In the genomic region with DNA sequence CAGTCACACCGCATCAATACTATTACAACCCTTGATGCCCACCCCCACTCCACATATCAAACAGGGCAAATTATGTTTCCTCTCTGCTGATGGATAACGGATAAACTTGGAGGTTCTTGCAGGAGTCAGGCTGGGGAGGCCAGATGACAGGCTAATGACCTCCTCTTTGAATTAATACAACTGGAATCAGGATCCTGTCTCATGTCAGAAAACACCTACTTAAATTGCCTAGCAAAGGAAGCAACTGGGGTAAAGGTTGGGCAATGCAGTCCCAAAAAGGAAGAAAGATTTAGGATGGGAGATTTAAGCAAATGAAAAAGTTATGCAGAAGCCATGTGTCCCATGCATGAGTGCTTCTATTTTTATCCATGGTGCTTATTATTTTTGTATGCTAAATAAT, we compare ENCODE assay signal across 20 mouse cellular contexts.
A peak's percentile ranks its signal among the peaks of the same experiment; 100 is the strongest.
DNase-seq lines count a peak whose midpoint lies in the region; ATAC-seq and TF ChIP-seq lines count a peak whose summit lies in the region.
"Had no signal": no experiment of that assay in that cellular context is flagged by ENCODE, and none has a peak within 500 bp of the region (broad histone marks: within the 10 kb centered on the region; RNA-seq: fewer than 3 reads in every experiment).

No protein-coding gene starts in this region.

- peaks cover 3% of the 10 kb centered on the region; the same call in 1 of the 2 replicates for H3K79me2 ChIP-seq in heart, adult 2 months (replicated peaks; ENCODE audit: control insufficient read depth, insufficient read depth, low read length)

- H3K4me3 ChIP-seq in heart, embryonic 13.5 days: no peak overlapping the region
- no peak overlapping the region for H3K4me3 ChIP-seq in heart, adult 2 months
- H3K4me3 ChIP-seq in limb, embryonic 11.5 days (ENCODE audit: low read depth, low read length): no peak overlapping the region
- H3K4me3 ChIP-seq in midbrain, embryonic 13.5 days (replicated peaks): no peak overlapping the region
- H3K4me3 ChIP-seq: embryonic facial prominence, embryonic 10.5 days; forebrain, embryonic 13.5 days; gastrocnemius, adult 2 months; hindbrain, embryonic 10.5 days; hindbrain, embryonic 15.5 days had no signal

- no peak for TF ChIP-seq EP300 in heart, adult 2 months (IDR thresholded peaks at IDR 0.05; ENCODE audit: insufficient read depth, low read depth, low read length)

- TF ChIP-seq POLR2A in heart, adult 2 months (IDR thresholded peaks at IDR 0.05; ENCODE audit: insufficient read depth, low read depth, low read length): no peak

- no peak overlapping the region for H3K9ac ChIP-seq in heart, embryonic 13.5 days
- no peak overlapping the region for H3K9ac ChIP-seq in heart, adult 2 months (ENCODE audit: low read depth, low read length)
- H3K9ac ChIP-seq in limb, embryonic 11.5 days (ENCODE audit: low read length): no peak overlapping the region
- no peak overlapping the region for H3K9ac ChIP-seq in midbrain, embryonic 13.5 days (replicated peaks)
- H3K9ac ChIP-seq: forebrain, embryonic 13.5 days; forebrain, postnatal 0 days; hindbrain, embryonic 15.5 days had no signal

- peak overlapping the region; percentile 25; the same call in 1 of the 2 replicates for H3K27ac ChIP-seq in heart, embryonic 13.5 days (replicated peaks)
- H3K27ac ChIP-seq in heart, adult 2 months: no peak overlapping the region
- no peak overlapping the region for H3K27ac ChIP-seq in limb, embryonic 11.5 days (replicated peaks; ENCODE audit: low read depth, low read length)
- no peak overlapping the region for H3K27ac ChIP-seq in midbrain, embryonic 13.5 days
- H3K27ac ChIP-seq: embryonic facial prominence, embryonic 10.5 days; forebrain, embryonic 13.5 days; gastrocnemius, adult 2 months; hindbrain, embryonic 10.5 days; hindbrain, embryonic 15.5 days had no signal

- peaks cover 15% of the 10 kb centered on the region for H3K36me3 ChIP-seq in heart, embryonic 13.5 days
- peaks cover 27% of the 10 kb centered on the region for H3K36me3 ChIP-seq in heart, adult 2 months (ENCODE audit: control insufficient read depth, insufficient read depth, low read length)
- H3K36me3 ChIP-seq in limb, embryonic 11.5 days (ENCODE audit: control insufficient read depth, insufficient read depth, low read length): no peaks in the 10 kb centered on the region
- no peaks in the 10 kb centered on the region for H3K36me3 ChIP-seq in midbrain, embryonic 13.5 days
- H3K36me3 ChIP-seq: embryonic facial prominence, embryonic 10.5 days; hindbrain, embryonic 10.5 days; hindbrain, embryonic 15.5 days had no signal

- no peaks in the 10 kb centered on the region for H3K27me3 ChIP-seq in heart, embryonic 13.5 days (replicated peaks)
- H3K27me3 ChIP-seq in heart, adult 2 months (ENCODE audit: control insufficient read depth, insufficient read depth, low read length): no peaks in the 10 kb centered on the region
- no peaks in the 10 kb centered on the region for H3K27me3 ChIP-seq in limb, embryonic 11.5 days (ENCODE audit: control insufficient read depth, insufficient read depth, low read length)
- no peaks in the 10 kb centered on the region for H3K27me3 ChIP-seq in midbrain, embryonic 13.5 days
- H3K27me3 ChIP-seq: CH12.LX; forebrain, embryonic 13.5 days; hindbrain, embryonic 15.5 days had no signal

- no peak for ATAC-seq in heart, embryonic 13.5 days (ENCODE audit: extremely low read depth, insufficient number of reproducible peaks, low FRiP score, low TSS enrichment)
- peak; percentile 51; the same call in 1 of the 2 replicates for ATAC-seq in limb, embryonic 11.5 days (ENCODE audit: insufficient number of reproducible peaks, low FRiP score, low TSS enrichment, low read depth)
- ATAC-seq in midbrain, embryonic 13.5 days: no peak
- ATAC-seq: activated CD4-positive, CD25-positive, alpha-beta regulatory T cell, adult 4 months; forebrain, embryonic 13.5 days; forebrain, postnatal 0 days; Patski had no signal

- H3K4me2 ChIP-seq in heart, embryonic 13.5 days: no peak overlapping the region
- H3K4me2 ChIP-seq in limb, embryonic 11.5 days (ENCODE audit: low read depth, severe bottlenecking): no peak overlapping the region
- no peak overlapping the region for H3K4me2 ChIP-seq in midbrain, embryonic 13.5 days (replicated peaks)
- H3K4me2 ChIP-seq: forebrain, embryonic 13.5 days; heart, embryonic 11.5 days; hindbrain, embryonic 15.5 days had no signal

- intact Hi-C loops in heart, adult 2 months (cut with DNase I): no loop called here

- no peak for DNase-seq in heart, adult 2 months
- peak; percentile 85 for DNase-seq in forelimb bud, embryonic 11.5 days (ENCODE audit: low read depth, low spot score)
- peak; percentile 32 for DNase-seq in limb, embryonic 11.5 days (ENCODE audit: low spot score)
- peak; percentile 46 for DNase-seq in lung, postnatal 36 days
- DNase-seq: adrenal gland, postnatal 36 days; cerebellum, adult 2 months; cerebellum, postnatal 10 days; forebrain, postnatal 0 days; gastrocnemius, adult 2 months; heart, adult 18-20 months had no signal

- 75% methylated on average over 2 of the region's 2 CpGs for WGBS in heart, embryonic 13.5 days
- 64% methylated on average over 2 of the region's 2 CpGs for WGBS in heart, adult 2 months
- WGBS in limb, embryonic 11.5 days: 17% methylated on average over 2 of the region's 2 CpGs
- WGBS in midbrain, embryonic 13.5 days: 86% methylated on average over 2 of the region's 2 CpGs

- peaks cover 55% of the 10 kb centered on the region for H3K4me1 ChIP-seq in heart, embryonic 13.5 days
- H3K4me1 ChIP-seq in heart, adult 2 months (ENCODE audit: control insufficient read depth, insufficient read depth, low read length): peaks cover 2% of the 10 kb centered on the region
- H3K4me1 ChIP-seq in limb, embryonic 11.5 days (ENCODE audit: control insufficient read depth, insufficient read depth, low read length): no peaks in the 10 kb centered on the region
- H3K4me1 ChIP-seq in midbrain, embryonic 13.5 days (replicated peaks): 0 out of 2 replicates have a peak, but pooled peaks cover 3% of the 10 kb centered on the region
- H3K4me1 ChIP-seq: hindbrain, embryonic 10.5 days had no signal

- no peak for TF ChIP-seq CTCF in heart, adult 2 months (IDR thresholded peaks at IDR 0.05)

- no peaks in the 10 kb centered on the region for H3K9me3 ChIP-seq in heart, embryonic 13.5 days
- no peaks in the 10 kb centered on the region for H3K9me3 ChIP-seq in limb, embryonic 11.5 days (ENCODE audit: control insufficient read depth, low read length)
- no peaks in the 10 kb centered on the region for H3K9me3 ChIP-seq in midbrain, embryonic 13.5 days
- H3K9me3 ChIP-seq: embryonic facial prominence, embryonic 10.5 days; forebrain, embryonic 13.5 days; hindbrain, embryonic 10.5 days; hindbrain, embryonic 15.5 days had no signal

Comparison
In these comparisons a context has a peak if more than half of its experiments do, and no peak if none do; other contexts are left out.
1. DNase-seq: peak in forelimb bud, embryonic 11.5 days (single experiment), limb, embryonic 11.5 days (single experiment) and lung, postnatal 36 days (single experiment); none in heart, adult 2 months (0 of 2).